Mouse (Mus musculus) neural tube, postnatal 0 days (tissue): ENCODE measurements around the gene Gm10487. TPM values are rescaled to one million over a fixed set of nuclear protein-coding genes. Genes with fewer than 3 reads are reported as not detected.

Experiments
- polyA plus RNA-seq: library from polyadenylated mRNA; unstranded; fragments of >200 nt; fragmentation: Nextera tagmentation; extraction: Ambion mirVana; gene quantifications from 2 replicates; pipeline ENCODE4 v1.2.1, GENCODE M21; 2015

The Gm10487 gene
- not detected in 2 replicates for polyA plus RNA-seq

DNA sequence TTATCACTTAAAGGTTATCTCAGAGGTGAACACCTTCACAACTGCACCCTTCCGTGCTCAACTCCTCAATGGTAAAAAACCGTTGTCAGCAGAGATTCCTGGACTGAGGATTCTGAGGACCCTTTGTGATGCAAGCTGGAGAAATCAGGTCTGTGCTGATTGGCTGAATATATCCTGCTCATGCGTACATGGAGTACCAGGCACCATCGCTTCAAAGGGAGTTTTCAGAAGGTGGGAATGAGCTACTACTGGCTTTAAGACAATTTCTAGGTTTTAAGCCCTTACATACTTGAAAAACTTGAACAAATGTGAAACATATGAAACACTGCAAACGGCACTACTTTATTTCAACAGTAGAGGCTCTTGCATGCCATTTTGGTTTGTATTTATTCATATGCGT, at the start of gene Gm10487:
Gene Gm10487 (minus strand): TSS at position 101 of the 400 bp plus-strand sequence.

